Comparison of ENCODE assay signal across 8 mouse cellular contexts in the genomic region with DNA sequence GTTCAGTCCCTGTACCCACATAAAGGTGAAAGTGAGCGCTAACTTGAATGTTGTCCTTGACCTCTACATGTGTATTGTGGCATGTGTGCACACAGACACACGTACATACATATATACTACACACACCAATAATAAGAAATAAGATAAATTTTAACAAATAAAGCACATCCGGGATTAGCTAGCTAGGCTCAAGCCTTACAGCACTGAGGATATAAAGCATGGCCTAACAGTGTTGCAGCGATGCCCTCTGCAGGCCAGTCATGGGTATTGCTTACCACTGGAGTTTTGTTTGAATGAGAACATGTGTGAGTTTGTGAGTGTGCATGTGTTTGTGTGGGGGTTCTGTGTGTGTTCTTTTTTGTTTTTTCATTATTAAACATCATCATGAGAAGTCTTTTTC. TPM values are rescaled to one million over a fixed set of nuclear protein-coding genes. Genes with fewer than 3 reads are reported as not detected.
DNase-seq lines count a peak whose midpoint lies in the region; ATAC-seq and TF ChIP-seq lines count a peak whose summit lies in the region.
"Had no signal": no experiment of that assay in that cellular context is flagged by ENCODE, and none has a peak within 500 bp of the region (broad histone marks: within the 10 kb centered on the region; RNA-seq: fewer than 3 reads in every experiment).

No protein-coding gene starts in this region.

- no peak overlapping the region for H3K9ac ChIP-seq in ES-Bruce4 (ENCODE audit: low read depth, poor library complexity, severe bottlenecking)
- no peak overlapping the region for H3K9ac ChIP-seq in hindbrain, embryonic 14.5 days
- H3K9ac ChIP-seq: midbrain, embryonic 12.5 days had no signal

- DNase-seq in kidney, postnatal 36 days, result peak; percentile 5 to 45
- DNase-seq in kidney, adult 18-20 months, result no peak
- peak; percentile 12 for DNase-seq in brain, embryonic 18.5 days (ENCODE audit: low read depth, low spot score)
- peak; percentile 49 for DNase-seq in hindbrain, embryonic 14.5 days (ENCODE audit: low spot score)
- peak; percentile 30 for DNase-seq in mesoderm, embryonic 11.5 days (ENCODE audit: low read depth, low spot score)
- no peak for DNase-seq in urinary bladder, postnatal 10 days (ENCODE audit: low spot score)

- no peak for TF ChIP-seq POLR2A in ES-Bruce4 (IDR thresholded peaks at IDR 0.05; ENCODE audit: insufficient read depth, low read length)

- TF ChIP-seq EP300 in ES-Bruce4 (IDR thresholded peaks at IDR 0.05; ENCODE audit: insufficient read depth, low read depth, low read length), result no peak

- H3K27me3 ChIP-seq in ES-Bruce4 (ENCODE audit: control insufficient read depth, insufficient read depth, low read length, poor library complexity, severe bottlenecking), result no peaks in the 10 kb centered on the region
- no peaks in the 10 kb centered on the region for H3K27me3 ChIP-seq in hindbrain, embryonic 14.5 days (ENCODE audit: control insufficient read depth, insufficient read depth, low read length)
- H3K27me3 ChIP-seq: midbrain, embryonic 12.5 days had no signal

- no peak overlapping the region for H3K4me3 ChIP-seq in ES-Bruce4 (ENCODE audit: low read depth, low read length)
- H3K4me3 ChIP-seq in hindbrain, embryonic 14.5 days (replicated peaks; ENCODE audit: low read length), result no peak overlapping the region
- H3K4me3 ChIP-seq: midbrain, embryonic 12.5 days had no signal

- H3K4me1 ChIP-seq in ES-Bruce4 (ENCODE audit: control insufficient read depth, insufficient read depth, low read length), result no peaks in the 10 kb centered on the region
- no peaks in the 10 kb centered on the region for H3K4me1 ChIP-seq in hindbrain, embryonic 14.5 days (replicated peaks; ENCODE audit: control insufficient read depth, insufficient read depth, low read length)
- H3K4me1 ChIP-seq: midbrain, embryonic 12.5 days had no signal

- H3K9me3 ChIP-seq in ES-Bruce4 (replicated peaks; ENCODE audit: control insufficient read depth, insufficient read depth, low read length, poor library complexity, severe bottlenecking), result no peaks in the 10 kb centered on the region
- no peaks in the 10 kb centered on the region for H3K9me3 ChIP-seq in hindbrain, embryonic 14.5 days (ENCODE audit: control insufficient read depth, low read length)
- H3K9me3 ChIP-seq: midbrain, embryonic 12.5 days had no signal

- H3K27ac ChIP-seq in ES-Bruce4 (ENCODE audit: insufficient read depth, low read length), result no peak overlapping the region
- H3K27ac ChIP-seq in hindbrain, embryonic 14.5 days, result no peak overlapping the region
- H3K27ac ChIP-seq: midbrain, embryonic 12.5 days had no signal

- peak; percentile 55 for ATAC-seq in hindbrain, embryonic 14.5 days (ENCODE audit: low FRiP score)

- 76% methylated on average over 4 of the region's 4 CpGs for WGBS in hindbrain, embryonic 14.5 days

- no peak overlapping the region for H3K4me2 ChIP-seq in hindbrain, embryonic 14.5 days (replicated peaks)
- H3K4me2 ChIP-seq: midbrain, embryonic 12.5 days had no signal

- peak; percentile 54 for TF ChIP-seq CTCF in ES-Bruce4 (IDR thresholded peaks at IDR 0.05; ENCODE audit: low read depth, low read length)

- H3K36me3 ChIP-seq in ES-Bruce4 (ENCODE audit: control insufficient read depth, insufficient read depth, low read length, poor library complexity, severe bottlenecking), result no peaks in the 10 kb centered on the region; the same call in 1 of the 2 replicates
- peaks cover 68% of the 10 kb centered on the region for H3K36me3 ChIP-seq in hindbrain, embryonic 14.5 days (replicated peaks; ENCODE audit: control insufficient read depth, insufficient read depth)

RNA-seq across cellular contexts. Expression of gene Sec23a, which starts 47.2 kb away (rescaled TPM):
- 68.6 and 79.0 TPM in 2 replicates for polyA plus RNA-seq in ES-Bruce4 (2011; ENCODE audit: insufficient read depth, insufficient read length, low read depth, missing spikeins)
- 130 and 144 TPM in 2 replicates for polyA plus RNA-seq in hindbrain, embryonic 14.5 days (2014; fragmentation: Nextera tagmentation; extraction: Ambion mirVana)

RNA-seq across cellular contexts. Expression of gene Gemin2, which starts 48.6 kb away (rescaled TPM):
- 27.8 and 31.1 TPM in 2 replicates for polyA plus RNA-seq in ES-Bruce4 (2011; ENCODE audit: insufficient read depth, insufficient read length, low read depth, missing spikeins)
- polyA plus RNA-seq in hindbrain, embryonic 14.5 days (2014; fragmentation: Nextera tagmentation; extraction: Ambion mirVana), result 11.8 and 13.9 TPM in 2 replicates

Comparison
In these comparisons a context has a peak if more than half of its experiments do, and no peak if none do; other contexts are left out.
1. DNase-seq: peak in kidney, postnatal 36 days (2 of 2), brain, embryonic 18.5 days (single experiment), hindbrain, embryonic 14.5 days (single experiment) and mesoderm, embryonic 11.5 days (single experiment); none in kidney, adult 18-20 months (single experiment) and urinary bladder, postnatal 10 days (single experiment).